Mouse (Mus musculus) thymus, postnatal 14 days (tissue): ENCODE data around the gene Rps19.
"Not testable (repeated sequence)": the region's sequence is repeated elsewhere in the genome, so short reads cannot be mapped to it uniquely, and the experiment has no call there.

Source experiments
- DNase-seq: peaks from one replicate; pipeline ENCODE4 v3.0.0; 2021

Gene Rps19

GRCm38 (mm10) chr7:24883896-24884692 lies at the start of gene Rps19:
TSS of gene Rps19 (plus strand) at chr7:24884371.
- DNase-seq, result peak; percentile 97

- not testable (repeated sequence) for DNase-seq
Measured at GRCm38 (mm10) chr7:24838732-24839409, 45.3 kb upstream of the Rps19 start.

- peak; percentile 20 for DNase-seq
Measured at GRCm38 (mm10) chr7:24839410-24839808, 44.8 kb upstream of the Rps19 start.

GRCm38 (mm10) chr7:24840331-24840730 lies 43.8 kb upstream of the Rps19 start:
- DNase-seq, result no peak

- no peak for DNase-seq
Measured at GRCm38 (mm10) chr7:24841009-24841408, 43.2 kb upstream of the Rps19 start.

- no peak for DNase-seq
Measured at GRCm38 (mm10) chr7:24844144-24844543, 40.0 kb upstream of the Rps19 start.

- DNase-seq, result no peak
Measured at GRCm38 (mm10) chr7:24845181-24845580, 39.0 kb upstream of the Rps19 start.

- no peak for DNase-seq
Measured at GRCm38 (mm10) chr7:24845713-24846112, 38.5 kb upstream of the Rps19 start.

- not testable (repeated sequence) for DNase-seq
Measured at GRCm38 (mm10) chr7:24846576-24846975, 37.6 kb upstream of the Rps19 start.

GRCm38 (mm10) chr7:24850162-24850561 lies 34.0 kb upstream of the Rps19 start:
- no peak for DNase-seq

GRCm38 (mm10) chr7:24850899-24851303 lies 33.3 kb upstream of the Rps19 start:
- DNase-seq, result no peak

GRCm38 (mm10) chr7:24851596-24852325 lies 32.4 kb upstream of the Rps19 start:
- no peak for DNase-seq

- DNase-seq, result no peak
Measured at GRCm38 (mm10) chr7:24852557-24853232, 31.5 kb upstream of the Rps19 start.

- no peak for DNase-seq
Measured at GRCm38 (mm10) chr7:24853233-24853563, 31.0 kb upstream of the Rps19 start.

GRCm38 (mm10) chr7:24853695-24854094 lies 30.5 kb upstream of the Rps19 start:
- no peak for DNase-seq

GRCm38 (mm10) chr7:24856460-24857120 lies 27.6 kb upstream of the Rps19 start:
- DNase-seq, result no peak

- DNase-seq, result no peak
Measured at GRCm38 (mm10) chr7:24859234-24859633, 24.9 kb upstream of the Rps19 start.

GRCm38 (mm10) chr7:24861913-24862312 lies 22.3 kb upstream of the Rps19 start, which contains the start of gene Gm9844:
TSS of gene Gm9844 (plus strand) at chr7:24862213.
- no peak for DNase-seq

GRCm38 (mm10) chr7:24862853-24863252 lies 21.3 kb upstream of the Rps19 start:
- no peak for DNase-seq

- DNase-seq, result no peak
Measured at GRCm38 (mm10) chr7:24864156-24864555, 20.0 kb upstream of the Rps19 start.

GRCm38 (mm10) chr7:24869080-24869479 lies 15.1 kb upstream of the Rps19 start:
- DNase-seq, result no peak

- DNase-seq, result no peak
Measured at GRCm38 (mm10) chr7:24869532-24870165, 14.5 kb upstream of the Rps19 start, which contains the start of the genes Lypd4 and Dmrtc2. TSS of gene Lypd4 (minus strand) at chr7:24869941. TSS of gene Dmrtc2 (plus strand) at chr7:24870057.
